Mouse (Mus musculus): ENCODE results near the gene Pbx1.

The Pbx1 gene

DNA sequence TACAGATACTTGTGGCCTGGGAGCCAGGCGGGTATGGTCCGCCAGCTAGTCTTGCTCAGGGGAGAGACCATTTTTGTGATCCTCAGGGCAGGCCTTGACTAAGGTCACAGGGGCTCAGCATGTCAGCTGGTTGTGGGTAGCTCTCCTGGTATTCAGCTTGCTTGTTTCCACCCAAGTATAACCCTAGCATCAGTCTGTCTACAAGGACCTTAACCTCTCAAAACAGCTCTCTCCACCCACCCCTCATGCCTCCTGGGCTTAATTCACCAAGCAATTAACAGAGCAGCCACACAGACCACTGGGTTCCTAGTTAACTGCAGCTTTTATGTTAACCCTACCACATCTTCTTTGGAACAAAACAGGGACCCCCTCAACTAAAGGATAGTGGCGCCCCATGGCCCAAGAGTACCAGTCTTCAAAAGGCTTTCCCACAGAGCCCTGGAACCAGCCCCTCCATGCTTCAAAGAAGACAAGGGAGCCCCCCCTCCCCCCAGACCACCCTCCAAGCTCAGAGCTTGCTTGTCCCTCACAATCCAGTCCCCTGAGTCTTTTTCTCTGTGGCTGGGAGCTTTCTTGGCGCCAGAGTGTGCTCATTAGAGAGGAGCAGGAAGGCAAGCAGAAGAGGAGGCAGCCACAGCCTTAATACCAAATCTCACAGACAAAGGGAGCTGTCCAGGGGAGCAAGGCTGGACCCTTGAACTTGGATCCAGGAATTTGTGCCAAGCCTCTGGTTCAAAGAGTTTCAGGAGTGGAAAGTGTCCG, 48.1 kb downstream of the Pbx1 start:
- no peak for DNase-seq (ENCODE audit: low spot score)

DNA sequence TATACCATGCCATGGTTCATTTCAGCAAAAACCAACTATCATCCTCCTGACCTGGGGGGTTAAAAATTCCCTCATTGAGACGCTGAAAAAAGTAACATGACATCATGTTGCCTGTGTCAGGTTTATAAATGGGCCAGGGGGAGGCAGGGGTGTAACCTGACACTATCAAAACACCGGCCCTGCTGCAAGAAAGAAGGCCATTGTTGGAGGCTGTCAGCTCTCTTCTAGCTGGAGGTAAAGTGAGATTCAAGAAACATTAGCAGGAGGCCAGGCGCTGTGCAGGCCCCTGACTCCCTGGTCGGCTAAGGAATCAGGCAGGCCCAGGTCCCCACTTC, 49.3 kb downstream of the Pbx1 start:
- no peak for DNase-seq (ENCODE audit: low spot score)

GRCm38 (mm10) chr1:168382106-168382822, 49.8 kb downstream of the Pbx1 start:
- DNase-seq (ENCODE audit: low spot score), result no peak

- DNase-seq (ENCODE audit: low spot score), result no peak
Observed at GRCm38 (mm10) chr1:168381451-168381850, 50.6 kb downstream of the Pbx1 start.

- DNase-seq (ENCODE audit: low spot score), result no peak
Observed at GRCm38 (mm10) chr1:168380241-168380770, 51.8 kb downstream of the Pbx1 start.

DNA sequence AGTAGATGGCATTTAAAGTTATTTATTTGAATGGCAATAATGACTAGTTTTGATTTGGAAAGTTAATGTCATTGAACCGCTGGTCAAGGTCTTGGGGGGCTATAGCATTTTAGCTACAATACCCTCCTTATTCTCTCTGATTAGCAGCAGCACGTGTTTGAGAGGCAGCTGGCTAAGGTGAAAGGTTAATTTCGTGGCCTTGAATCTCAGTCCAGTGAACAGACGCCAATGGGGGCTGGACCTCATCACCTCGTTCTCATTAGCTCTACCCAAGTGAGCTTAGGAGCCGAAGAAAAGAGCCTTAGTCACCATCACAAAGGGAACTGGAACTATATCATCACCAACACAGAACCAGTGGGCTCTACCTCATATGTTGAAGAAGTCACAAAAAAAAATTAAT, 54.4 kb downstream of the Pbx1 start:
- DNase-seq (ENCODE audit: low spot score), result no peak

DNA sequence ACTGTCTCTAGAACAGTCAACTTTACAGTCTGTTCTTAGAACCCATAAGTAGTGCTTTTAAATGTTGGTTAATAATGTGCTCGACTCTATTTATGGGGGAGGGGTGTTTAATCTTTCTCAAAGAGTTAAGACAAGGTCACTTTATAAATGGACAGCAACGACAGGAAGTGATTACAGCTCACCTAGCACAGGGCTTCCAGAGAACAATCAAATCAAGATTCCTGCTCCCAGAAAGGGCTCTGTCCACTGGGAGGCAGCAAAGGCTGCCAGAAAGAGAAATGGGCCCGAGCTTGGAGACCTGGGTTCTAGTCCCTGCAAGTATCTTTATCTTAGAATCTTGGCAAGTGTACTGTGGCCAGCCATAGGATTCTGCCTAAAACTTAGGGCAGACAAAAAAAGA, 55.7 kb downstream of the Pbx1 start:
- DNase-seq (ENCODE audit: low spot score), result no peak

- DNase-seq (ENCODE audit: low spot score), result no peak
Observed at GRCm38 (mm10) chr1:168374953-168375600, 57.0 kb downstream of the Pbx1 start.

DNA sequence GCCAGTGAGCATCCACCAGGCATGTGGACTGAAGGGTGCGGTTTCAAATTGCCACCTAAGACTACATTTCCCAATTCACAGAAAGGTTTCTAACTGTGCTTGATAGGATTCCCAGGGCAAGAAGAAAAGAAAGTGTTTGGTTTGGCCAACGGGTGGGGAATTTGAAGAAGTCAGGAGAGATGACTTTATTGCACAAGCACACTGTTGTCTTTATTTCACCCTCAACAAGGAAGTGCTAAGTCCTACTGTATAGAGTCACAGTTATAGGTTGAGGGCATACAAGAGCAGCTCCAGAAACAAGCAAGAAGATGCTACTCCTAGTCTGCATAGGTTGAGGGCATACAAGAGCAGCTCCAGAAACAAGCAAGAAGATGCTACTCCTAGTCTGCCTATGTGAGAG, 60.0 kb downstream of the Pbx1 start:
- no peak for DNase-seq (ENCODE audit: low spot score)

- no peak for DNase-seq (ENCODE audit: low spot score)
Observed at GRCm38 (mm10) chr1:168370966-168371365, 61.1 kb downstream of the Pbx1 start.

- DNase-seq (ENCODE audit: low spot score), result no peak
Observed at GRCm38 (mm10) chr1:168366261-168366660, 65.8 kb downstream of the Pbx1 start.

DNA sequence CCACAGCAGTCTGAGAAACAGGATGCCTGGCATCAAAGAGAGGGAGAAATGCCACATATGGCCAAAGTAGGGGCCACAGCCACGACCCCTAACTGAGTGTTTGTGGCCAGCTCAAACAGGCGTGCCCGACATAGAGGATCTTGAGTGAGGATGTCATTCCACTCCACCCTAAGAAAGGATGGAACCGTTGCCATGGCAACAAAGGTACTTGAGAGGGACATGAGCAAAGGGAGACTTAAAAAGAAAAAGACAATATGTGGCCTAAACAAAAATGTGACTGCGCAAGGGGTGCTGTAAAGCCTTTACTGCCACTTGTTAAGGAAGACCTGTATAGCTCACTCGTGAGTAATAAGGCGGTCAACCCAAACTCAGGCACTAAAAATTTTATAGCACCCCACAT, 67.7 kb downstream of the Pbx1 start:
- DNase-seq (ENCODE audit: low spot score), result no peak

- no peak for DNase-seq (ENCODE audit: low spot score)
Observed at GRCm38 (mm10) chr1:168363053-168363452, 69.0 kb downstream of the Pbx1 start.

GRCm38 (mm10) chr1:168362464-168362863, 69.6 kb downstream of the Pbx1 start:
- DNase-seq (ENCODE audit: low spot score), result no peak

- DNase-seq (ENCODE audit: low spot score), result no peak
Observed at GRCm38 (mm10) chr1:168357680-168358611, 74.1 kb downstream of the Pbx1 start.

DNA sequence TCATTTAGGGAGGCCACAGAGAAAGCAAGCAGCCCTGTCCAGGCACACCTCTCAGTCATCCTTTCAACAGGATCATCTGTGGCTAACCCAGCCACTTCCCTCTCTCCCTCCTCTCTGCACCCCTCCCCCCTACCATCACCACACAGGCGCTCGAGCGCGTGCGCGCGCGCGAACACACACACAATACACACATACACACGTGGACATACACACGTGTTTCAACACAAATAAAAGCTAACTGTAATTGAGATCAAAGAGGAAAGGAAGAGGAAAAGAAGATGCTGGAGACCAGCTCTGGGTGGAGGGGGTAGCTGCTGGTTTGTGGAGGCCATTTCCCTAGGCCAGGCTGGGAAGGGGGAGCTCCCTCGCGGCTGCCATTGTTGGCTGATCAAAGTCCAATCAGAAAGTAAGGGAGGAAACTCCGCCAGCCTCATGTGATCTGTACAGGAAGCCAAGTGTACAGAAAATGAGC, 75.1 kb downstream of the Pbx1 start:
- no peak for DNase-seq (ENCODE audit: low spot score)

DNA sequence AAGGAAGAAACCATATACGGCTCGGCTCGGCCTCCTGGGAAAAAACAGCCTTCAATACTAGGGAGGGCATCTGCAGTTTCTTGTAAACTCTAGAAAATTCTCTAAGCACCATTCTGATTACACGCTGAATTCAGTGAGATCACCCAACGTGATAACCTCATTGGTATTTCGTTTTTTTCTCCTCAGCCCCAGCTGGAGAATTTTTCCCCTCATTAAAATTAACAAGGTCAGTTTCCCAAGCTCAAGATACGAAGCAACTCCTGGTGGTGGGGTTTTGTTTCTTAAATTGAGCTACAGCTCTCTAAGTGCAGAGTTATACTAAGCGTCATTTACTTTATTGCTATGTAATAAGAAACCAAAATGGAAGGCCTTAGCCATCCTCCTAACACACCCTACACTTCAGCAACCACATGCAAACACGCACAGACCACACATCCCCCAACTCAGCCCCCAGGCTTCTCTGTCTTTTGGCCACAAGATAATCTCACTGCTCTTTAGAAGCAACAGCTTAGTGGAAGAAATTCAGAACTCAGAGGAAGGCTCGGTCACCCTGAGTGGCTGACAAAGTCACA, 76.0 kb downstream of the Pbx1 start:
- DNase-seq (ENCODE audit: low spot score), result no peak

GRCm38 (mm10) chr1:168354934-168355333, 77.1 kb downstream of the Pbx1 start:
- DNase-seq (ENCODE audit: low spot score), result no peak

GRCm38 (mm10) chr1:168348036-168348784, 83.9 kb downstream of the Pbx1 start:
- no peak for DNase-seq (ENCODE audit: low spot score)

DNA sequence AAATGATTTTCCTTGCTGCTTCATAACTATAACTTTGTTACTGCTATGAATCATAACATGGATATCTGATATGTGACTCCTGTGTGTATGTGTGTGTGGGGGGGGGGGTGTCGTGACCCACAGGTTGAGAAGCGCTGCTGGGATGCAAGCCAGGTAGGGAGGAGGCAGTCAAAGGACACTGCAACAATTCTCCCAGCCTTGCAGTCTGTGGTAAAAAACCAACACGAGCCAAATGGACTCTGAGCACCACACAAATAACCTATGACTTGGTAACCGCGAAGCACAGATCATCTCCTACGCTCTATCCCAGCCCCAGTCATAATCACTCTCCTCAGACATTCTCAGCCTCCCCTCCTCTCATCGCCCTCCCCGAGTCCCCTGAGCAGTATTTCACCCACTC, 87.2 kb downstream of the Pbx1 start:
- DNase-seq (ENCODE audit: low spot score), result peak; percentile 47

- DNase-seq (ENCODE audit: low spot score), result no peak
Observed at GRCm38 (mm10) chr1:168344262-168344661, 87.8 kb downstream of the Pbx1 start.

Data from testis, postnatal 10 days (tissue).